Mouse (Mus musculus): ENCODE results near the gene Alox15. TPM values are rescaled to one million over a fixed set of nuclear protein-coding genes. Genes with fewer than 3 reads are reported as not detected.

Gene Alox15
- 12.7 and 19.7 TPM in 2 replicates for polyA plus RNA-seq (2015; fragmentation: Nextera tagmentation; extraction: Ambion mirVana)

- Histone ChIP-seq H3K9me3 (replicated peaks; ENCODE audit: control insufficient read depth, low read length) (no peaks in the 10 kb centered on the region), H3K4me1 (ENCODE audit: control insufficient read depth, insufficient read depth, low read length) (0 out of 2 replicates have a peak, but pooled peaks cover 12% of the 10 kb centered on the region), H3K36me3 (ENCODE audit: control insufficient read depth, insufficient read depth, low read length) (no peaks in the 10 kb centered on the region), H3K27me3 (ENCODE audit: control insufficient read depth, insufficient read depth, low read length) (peaks cover 44% of the 10 kb centered on the region), H3K4me3 (replicated peaks; ENCODE audit: low read length) (peak within 1 kb of the TSS; percentile 35), H3K9ac (ENCODE audit: low read length) (peak within 1 kb of the TSS; percentile 39), H3K4me2 (ENCODE audit: low read depth, low read length) (peak within 1 kb of the TSS; percentile 66), H3K27ac (ENCODE audit: low read length) (no peak within 1 kb of the TSS)
- WGBS: under 1% methylated on average over 19 of the region's 19 CpGs
- no peak for ATAC-seq (ENCODE audit: insufficient read depth, low FRiP score)
These were observed at the start of gene Alox15 for GRCm38 (mm10) chr11:70351868-70352267. Alox15 (minus strand) TSS chr11:70352031.

GRCm38 (mm10) chr11:70389421-70389820 lies 37.6 kb upstream of the Alox15 start:
- 83% methylated on average over 5 of the region's 5 CpGs for WGBS
- no peaks in the 10 kb centered on the region for H3K9me3 ChIP-seq (replicated peaks; ENCODE audit: control insufficient read depth, low read length)
- no peak for ATAC-seq (ENCODE audit: insufficient read depth, low FRiP score)

GRCm38 (mm10) chr11:70387436-70387835 lies 35.6 kb upstream of the Alox15 start:
- ATAC-seq (ENCODE audit: insufficient read depth, low FRiP score): no peak
- Histone ChIP-seq H3K4me1 (ENCODE audit: control insufficient read depth, insufficient read depth, low read length) (no peaks in the 10 kb centered on the region), H3K4me3 (replicated peaks; ENCODE audit: low read length) (no peak overlapping the region), H3K27ac (ENCODE audit: low read length) (no peak overlapping the region), H3K9ac (ENCODE audit: low read length) (no peak overlapping the region), H3K36me3 (ENCODE audit: control insufficient read depth, insufficient read depth, low read length) (peaks cover 8% of the 10 kb centered on the region; the same call in 1 of the 2 replicates), H3K9me3 (replicated peaks; ENCODE audit: control insufficient read depth, low read length) (no peaks in the 10 kb centered on the region), H3K27me3 (ENCODE audit: control insufficient read depth, insufficient read depth, low read length) (no peaks in the 10 kb centered on the region), H3K4me2 (ENCODE audit: low read depth, low read length) (no peak overlapping the region)
- WGBS: 79% methylated on average over 5 of the region's 5 CpGs

More at GRCm38 (mm10) chr11:70389421-70389820, 37.6 kb upstream of the Alox15 start:
- Histone ChIP-seq H3K9ac (ENCODE audit: low read length) (no peak overlapping the region), H3K36me3 (ENCODE audit: control insufficient read depth, insufficient read depth, low read length) (peaks cover 11% of the 10 kb centered on the region; the same call in 1 of the 2 replicates), H3K27me3 (ENCODE audit: control insufficient read depth, insufficient read depth, low read length) (no peaks in the 10 kb centered on the region), H3K4me1 (ENCODE audit: control insufficient read depth, insufficient read depth, low read length) (no peaks in the 10 kb centered on the region), H3K4me2 (ENCODE audit: low read depth, low read length) (no peak overlapping the region), H3K27ac (ENCODE audit: low read length) (no peak overlapping the region), H3K4me3 (replicated peaks; ENCODE audit: low read length) (no peak overlapping the region)

GRCm38 (mm10) chr11:70384136-70384535 lies 32.3 kb upstream of the Alox15 start:
- Histone ChIP-seq H3K9ac (ENCODE audit: low read length) (no peak overlapping the region), H3K27ac (ENCODE audit: low read length) (no peak overlapping the region), H3K27me3 (ENCODE audit: control insufficient read depth, insufficient read depth, low read length) (no peaks in the 10 kb centered on the region), H3K4me2 (ENCODE audit: low read depth, low read length) (no peak overlapping the region), H3K4me1 (ENCODE audit: control insufficient read depth, insufficient read depth, low read length) (no peaks in the 10 kb centered on the region), H3K4me3 (replicated peaks; ENCODE audit: low read length) (no peak overlapping the region), H3K36me3 (ENCODE audit: control insufficient read depth, insufficient read depth, low read length) (no peaks in the 10 kb centered on the region), H3K9me3 (replicated peaks; ENCODE audit: control insufficient read depth, low read length) (no peaks in the 10 kb centered on the region)
- 82% methylated on average over 3 of the region's 3 CpGs for WGBS
- ATAC-seq (ENCODE audit: insufficient read depth, low FRiP score): no peak

- Histone ChIP-seq H3K9ac (ENCODE audit: low read length) (no peak overlapping the region), H3K27me3 (ENCODE audit: control insufficient read depth, insufficient read depth, low read length) (no peaks in the 10 kb centered on the region), H3K36me3 (ENCODE audit: control insufficient read depth, insufficient read depth, low read length) (no peaks in the 10 kb centered on the region), H3K4me3 (replicated peaks; ENCODE audit: low read length) (no peak overlapping the region), H3K4me2 (ENCODE audit: low read depth, low read length) (no peak overlapping the region), H3K9me3 (replicated peaks; ENCODE audit: control insufficient read depth, low read length) (no peaks in the 10 kb centered on the region), H3K4me1 (ENCODE audit: control insufficient read depth, insufficient read depth, low read length) (no peaks in the 10 kb centered on the region), H3K27ac (ENCODE audit: low read length) (no peak overlapping the region)
- WGBS: 81% methylated on average over 2 of the region's 2 CpGs
- ATAC-seq (ENCODE audit: insufficient read depth, low FRiP score): no peak
These were observed 29.5 kb upstream of the Alox15 start for GRCm38 (mm10) chr11:70381330-70381729.

- H3K27me3 ChIP-seq (ENCODE audit: control insufficient read depth, insufficient read depth, low read length): no peaks in the 10 kb centered on the region
- no peaks in the 10 kb centered on the region for H3K4me1 ChIP-seq (ENCODE audit: control insufficient read depth, insufficient read depth, low read length)
- ATAC-seq (ENCODE audit: insufficient read depth, low FRiP score): no peak
- H3K4me2 ChIP-seq (ENCODE audit: low read depth, low read length): no peak overlapping the region
- no peak overlapping the region for H3K9ac ChIP-seq (ENCODE audit: low read length)
- no peaks in the 10 kb centered on the region for H3K36me3 ChIP-seq (ENCODE audit: control insufficient read depth, insufficient read depth, low read length)
- no peak overlapping the region for H3K27ac ChIP-seq (ENCODE audit: low read length)
- WGBS: 53% methylated on average over 1 of the region's 1 CpGs
- no peaks in the 10 kb centered on the region for H3K9me3 ChIP-seq (replicated peaks; ENCODE audit: control insufficient read depth, low read length)
- H3K4me3 ChIP-seq (replicated peaks; ENCODE audit: low read length): no peak overlapping the region
These were observed 28.7 kb upstream of the Alox15 start for GRCm38 (mm10) chr11:70380478-70381005.

GRCm38 (mm10) chr11:70376054-70376453 lies 24.2 kb upstream of the Alox15 start:
- 80% methylated on average over 6 of the region's 6 CpGs for WGBS
- no peak for ATAC-seq (ENCODE audit: insufficient read depth, low FRiP score)

GRCm38 (mm10) chr11:70374302-70374701 lies 22.5 kb upstream of the Alox15 start:
- H3K4me2 ChIP-seq (ENCODE audit: low read depth, low read length): no peak overlapping the region
- WGBS: 66% methylated on average over 3 of the region's 3 CpGs
- no peaks in the 10 kb centered on the region for H3K4me1 ChIP-seq (ENCODE audit: control insufficient read depth, insufficient read depth, low read length)
- no peaks in the 10 kb centered on the region for H3K27me3 ChIP-seq (ENCODE audit: control insufficient read depth, insufficient read depth, low read length)
- H3K36me3 ChIP-seq (ENCODE audit: control insufficient read depth, insufficient read depth, low read length): no peaks in the 10 kb centered on the region
- no peak overlapping the region for H3K4me3 ChIP-seq (replicated peaks; ENCODE audit: low read length)
- H3K27ac ChIP-seq (ENCODE audit: low read length): no peak overlapping the region
- no peak for ATAC-seq (ENCODE audit: insufficient read depth, low FRiP score)
- H3K9ac ChIP-seq (ENCODE audit: low read length): no peak overlapping the region
- H3K9me3 ChIP-seq (replicated peaks; ENCODE audit: control insufficient read depth, low read length): no peaks in the 10 kb centered on the region

More at GRCm38 (mm10) chr11:70376054-70376453, 24.2 kb upstream of the Alox15 start:
- Histone ChIP-seq H3K27ac (ENCODE audit: low read length) (no peak overlapping the region), H3K27me3 (ENCODE audit: control insufficient read depth, insufficient read depth, low read length) (no peaks in the 10 kb centered on the region), H3K36me3 (ENCODE audit: control insufficient read depth, insufficient read depth, low read length) (no peaks in the 10 kb centered on the region), H3K4me2 (ENCODE audit: low read depth, low read length) (no peak overlapping the region), H3K4me3 (replicated peaks; ENCODE audit: low read length) (no peak overlapping the region), H3K9ac (ENCODE audit: low read length) (no peak overlapping the region), H3K4me1 (ENCODE audit: control insufficient read depth, insufficient read depth, low read length) (no peaks in the 10 kb centered on the region), H3K9me3 (replicated peaks; ENCODE audit: control insufficient read depth, low read length) (no peaks in the 10 kb centered on the region)

- no peaks in the 10 kb centered on the region for H3K36me3 ChIP-seq (ENCODE audit: control insufficient read depth, insufficient read depth, low read length)
- no peak overlapping the region for H3K27ac ChIP-seq (ENCODE audit: low read length)
- WGBS: 71% methylated on average over 7 of the region's 7 CpGs
- no peaks in the 10 kb centered on the region for H3K27me3 ChIP-seq (ENCODE audit: control insufficient read depth, insufficient read depth, low read length)
- H3K9me3 ChIP-seq (replicated peaks; ENCODE audit: control insufficient read depth, low read length): no peaks in the 10 kb centered on the region
- no peak overlapping the region for H3K9ac ChIP-seq (ENCODE audit: low read length)
- H3K4me2 ChIP-seq (ENCODE audit: low read depth, low read length): no peak overlapping the region
- H3K4me1 ChIP-seq (ENCODE audit: control insufficient read depth, insufficient read depth, low read length): no peaks in the 10 kb centered on the region
- H3K4me3 ChIP-seq (replicated peaks; ENCODE audit: low read length): no peak overlapping the region
- ATAC-seq (ENCODE audit: insufficient read depth, low FRiP score): no peak
These were observed 21.2 kb upstream of the Alox15 start for GRCm38 (mm10) chr11:70372849-70373557.

All from stomach, embryonic 16.5 days (tissue).